Mouse (Mus musculus) brain, embryonic 14.5 days (tissue): ENCODE results near the gene Dpm3.

Experiments used
- CTCF ChIP-seq: fragments of 200-500 bp; IDR thresholded peaks from 2 replicates; pipeline ENCODE4 v1.5.1; 2012; ENCODE audit warnings: inconsistent platforms, mild to moderate bottlenecking, moderate library complexity, borderline replicate concordance; ENCODE audit not compliant: insufficient read depth, insufficient read length; ENCODE audit errors: extremely low read depth
- POLR2A ChIP-seq: fragments of 200-500 bp; IDR thresholded peaks from 2 replicates; pipeline ENCODE4 v1.6.1; 2012; ENCODE audit warnings: mild to moderate bottlenecking, inconsistent platforms, borderline replicate concordance; ENCODE audit not compliant: poor library complexity, insufficient read depth, insufficient read length, severe bottlenecking; ENCODE audit errors: extremely low read depth

GRCm38 (mm10) chr3:89260211-89260610 lies 1.1 kb downstream of the Dpm3 start:
- TF ChIP-seq POLR2A (no peak), CTCF (no peak)
